Mouse (Mus musculus) layer of hippocampus, adult 11-12 months (tissue): ENCODE data around the gene Zmym4.

Experiments
- DNase-seq: peaks from one replicate; pipeline ENCODE4 v3.0.0; 2022; ENCODE audit warnings: low spot score

Zmym4 gene

GRCm38 (mm10) chr4:126942846-126943245 is 25.1 kb downstream of the Zmym4 start:
- DNase-seq, result no peak

- DNase-seq, result no peak
Measured at GRCm38 (mm10) chr4:126927701-126928100, 40.2 kb downstream of the Zmym4 start.

GRCm38 (mm10) chr4:126889879-126890278 is 78.1 kb downstream of the Zmym4 start:
- no peak for DNase-seq

GRCm38 (mm10) chr4:126885953-126886352 is 82.0 kb downstream of the Zmym4 start:
- DNase-seq, result no peak

- DNase-seq, result no peak
Measured at GRCm38 (mm10) chr4:126883602-126884001, 84.3 kb downstream of the Zmym4 start.

GRCm38 (mm10) chr4:126879560-126880275 is 88.2 kb downstream of the Zmym4 start:
- DNase-seq, result no peak

- DNase-seq, result no peak
Measured at GRCm38 (mm10) chr4:126872717-126873116, 95.2 kb downstream of the Zmym4 start.

GRCm38 (mm10) chr4:126868699-126869098 is 99.2 kb downstream of the Zmym4 start:
- no peak for DNase-seq

GRCm38 (mm10) chr4:126861514-126862266 is 106.2 kb downstream of the Zmym4 start:
- DNase-seq, result no peak

- DNase-seq, result no peak
Measured at GRCm38 (mm10) chr4:126860268-126860986, 107.5 kb downstream of the Zmym4 start.

- no peak for DNase-seq
Measured at GRCm38 (mm10) chr4:126852971-126853370, 115.0 kb downstream of the Zmym4 start.

- DNase-seq, result no peak
Measured at GRCm38 (mm10) chr4:126850778-126851080, 117.2 kb downstream of the Zmym4 start.

GRCm38 (mm10) chr4:126850019-126850777 is 117.7 kb downstream of the Zmym4 start:
- DNase-seq, result no peak

GRCm38 (mm10) chr4:126846971-126847370 is 121.0 kb downstream of the Zmym4 start:
- no peak for DNase-seq

- DNase-seq, result no peak
Measured at GRCm38 (mm10) chr4:126845664-126846063, 122.3 kb downstream of the Zmym4 start.

- DNase-seq, result no peak
Measured at GRCm38 (mm10) chr4:126842911-126843310, 125.0 kb downstream of the Zmym4 start.

GRCm38 (mm10) chr4:126840996-126841560 is 126.9 kb downstream of the Zmym4 start:
- no peak for DNase-seq

- peak; percentile 94 for DNase-seq
Measured at GRCm38 (mm10) chr4:126839873-126840272, 128.1 kb downstream of the Zmym4 start.

GRCm38 (mm10) chr4:126838799-126839198 is 129.1 kb downstream of the Zmym4 start:
- DNase-seq, result no peak

- DNase-seq, result no peak
Measured at GRCm38 (mm10) chr4:126831122-126831521, 136.8 kb downstream of the Zmym4 start.

GRCm38 (mm10) chr4:126823917-126824316 is 144.0 kb downstream of the Zmym4 start:
- no peak for DNase-seq
